Mouse (Mus musculus) CD4-positive, CD25-positive, alpha-beta regulatory T cell, adult 4 months (primary cell): Measurements from ENCODE around the gene Snx9. TPM values are rescaled to one million over a fixed set of nuclear protein-coding genes. Genes with fewer than 3 reads are reported as not detected.

Experiments
- ATAC-seq: one replicate; pipeline ENCODE4 v1.8.0; 2017
- polyA plus RNA-seq, 2 experiments: library from polyadenylated mRNA; unstranded; fragments of 100-300 nt; shearing (Covaris generic); gene quantifications; one replicate each; pipeline ENCODE4 v1.2.1; 2017

Snx9 gene
- polyA plus RNA-seq: 1 to 10 TPM; 4.3 to 4.9 TPM

DNA sequence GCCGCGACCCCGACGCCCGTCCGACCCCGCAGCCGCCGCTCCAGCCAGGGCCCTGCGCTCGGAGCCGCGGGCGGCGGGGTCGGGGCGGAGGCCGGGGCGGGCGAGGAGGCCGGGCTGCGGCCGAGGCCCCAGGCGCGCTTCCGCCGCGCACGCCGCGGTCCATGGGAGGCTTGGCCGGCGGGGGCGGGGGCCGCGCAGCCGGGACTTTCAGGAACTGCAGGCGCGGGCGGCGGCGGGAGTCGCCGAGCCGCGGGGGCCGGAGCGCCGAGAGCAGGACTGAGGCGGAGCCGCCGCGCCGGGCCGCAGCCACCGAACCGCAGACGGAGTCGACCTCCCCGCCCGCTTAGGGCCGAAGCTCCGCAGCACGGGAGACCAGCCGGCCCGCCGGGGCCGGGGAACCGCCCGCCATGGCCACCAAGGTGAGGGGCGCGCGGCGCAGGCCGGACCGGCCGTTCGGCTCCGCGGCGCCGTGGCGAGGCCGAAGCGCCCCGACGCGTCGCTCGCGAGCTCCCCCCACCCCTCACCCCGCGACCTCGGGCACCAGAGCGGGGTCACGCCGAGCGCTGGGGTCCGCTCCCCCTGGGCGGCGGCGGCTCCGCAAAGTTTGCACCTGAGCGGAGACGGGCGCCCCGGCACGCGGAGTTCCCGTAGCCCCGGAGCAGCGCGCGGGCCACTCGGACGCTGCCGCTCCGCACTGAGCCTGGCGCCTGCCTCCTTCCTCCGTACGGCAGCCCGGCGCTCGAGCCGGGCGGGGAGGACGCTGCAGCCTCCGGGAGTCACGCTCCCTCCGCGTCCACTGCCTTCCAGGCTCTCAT is at the start of gene Snx9:
Gene Snx9 (plus strand): TSS at position 202 of the 815 bp plus-strand sequence.
- peak; percentile 63 for ATAC-seq

DNA sequence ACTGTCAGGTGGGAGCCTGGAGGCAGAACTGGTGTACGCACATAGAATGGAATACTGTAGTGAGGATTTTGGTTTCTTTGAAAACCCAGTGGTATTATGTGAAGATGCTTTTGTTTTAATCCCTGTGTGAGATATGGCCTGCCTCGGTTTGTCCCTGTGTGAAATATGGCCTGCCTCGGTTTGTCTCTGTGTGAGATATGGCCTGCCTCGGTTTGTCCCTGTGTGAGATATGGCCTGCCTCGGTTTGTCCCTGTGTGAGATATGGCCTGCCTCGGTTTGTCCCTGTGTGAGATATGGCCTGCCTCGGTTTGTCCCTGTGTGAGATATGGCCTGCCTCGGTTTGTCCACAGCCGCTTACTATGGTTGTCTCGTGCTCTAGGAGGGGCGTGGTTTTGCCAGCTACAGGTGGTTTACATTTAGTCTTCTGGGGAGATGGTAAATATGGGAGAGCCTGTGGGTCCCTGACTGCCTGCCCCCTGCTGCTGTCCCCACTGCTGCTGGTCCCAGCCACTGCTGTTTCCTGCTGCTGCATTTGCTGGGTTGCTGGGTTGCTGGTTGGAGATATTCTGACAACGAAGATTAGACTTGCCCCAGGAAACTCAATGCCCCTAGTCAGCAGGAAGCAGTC is 48.9 kb upstream of the Snx9 start:
- ATAC-seq: no peak

DNA sequence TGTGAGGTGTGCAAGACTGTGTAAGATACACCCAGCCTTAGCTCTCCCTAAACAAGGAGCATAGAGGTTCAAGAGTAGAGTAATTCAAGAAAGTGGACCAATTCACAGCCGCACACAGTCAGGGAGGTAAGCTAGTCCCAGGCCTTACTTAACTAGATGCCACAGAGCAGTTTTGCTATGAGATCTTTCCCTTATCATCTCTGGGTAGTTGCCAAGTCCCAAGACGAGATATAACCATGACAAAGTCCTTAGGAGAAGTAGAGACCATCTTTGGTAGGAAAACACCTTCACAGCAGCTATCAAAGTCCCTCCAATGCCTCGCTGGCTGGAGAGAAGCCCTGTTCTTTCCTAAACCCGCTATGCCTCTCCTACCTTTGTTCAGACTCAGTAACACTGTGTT is 47.5 kb upstream of the Snx9 start:
- no peak for ATAC-seq

DNA sequence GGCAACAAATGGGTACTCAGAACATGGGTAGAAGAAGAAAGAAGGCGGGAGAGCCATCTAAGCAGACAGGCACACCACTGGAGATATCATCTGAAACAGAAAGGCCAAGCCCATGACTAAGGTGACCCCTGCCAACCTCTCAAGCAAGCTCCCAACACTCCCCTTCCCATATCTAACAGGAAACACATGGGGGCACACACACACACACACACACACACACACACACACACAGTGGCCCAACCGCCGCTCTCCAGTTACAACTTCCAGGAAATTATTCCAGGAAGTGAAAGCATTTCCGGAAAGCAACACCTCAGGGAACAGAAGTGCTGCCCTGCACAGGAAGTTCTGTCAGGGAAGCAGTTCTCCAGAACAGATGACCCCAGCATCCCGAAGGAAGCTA is 46.9 kb upstream of the Snx9 start:
- ATAC-seq: no peak

DNA sequence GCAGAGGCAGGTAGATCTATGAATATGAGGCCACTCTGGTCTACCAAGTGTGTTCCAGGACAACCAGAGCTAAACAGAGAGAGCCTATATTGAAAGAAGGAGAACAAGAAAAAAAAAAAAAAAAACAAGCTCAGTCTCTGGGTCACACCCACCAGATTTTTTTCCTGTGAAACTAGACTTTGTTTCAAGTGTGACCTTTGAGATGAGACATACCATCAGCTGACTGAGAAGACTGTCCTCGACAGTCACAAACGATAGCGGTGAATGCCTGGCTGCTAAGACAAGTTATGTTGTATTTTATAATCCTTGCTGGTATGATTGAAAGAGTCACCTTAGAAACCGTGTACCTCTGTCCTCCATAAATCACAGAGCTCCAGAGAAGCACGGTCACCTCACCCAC is 45.8 kb upstream of the Snx9 start:
- ATAC-seq: no peak

DNA sequence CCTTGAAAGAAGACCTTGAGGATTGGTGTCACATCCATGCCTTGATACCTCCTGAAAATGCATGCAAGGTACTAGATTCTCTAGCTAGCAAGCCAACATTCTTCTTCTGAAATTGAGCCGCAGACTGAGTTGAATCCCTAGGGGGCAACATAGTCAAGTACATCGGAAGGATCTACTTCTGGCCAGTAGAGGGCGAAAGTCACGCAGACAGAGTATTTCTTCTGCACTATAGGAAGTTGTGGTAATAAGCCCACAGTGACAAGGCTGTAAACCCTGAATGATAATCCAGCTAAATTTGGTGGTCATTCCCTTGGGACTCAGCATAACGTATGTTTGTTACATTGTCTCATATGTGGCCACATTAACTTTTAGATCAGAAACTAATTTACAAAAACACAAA is 45.3 kb upstream of the Snx9 start:
- peak; percentile 93 for ATAC-seq

DNA sequence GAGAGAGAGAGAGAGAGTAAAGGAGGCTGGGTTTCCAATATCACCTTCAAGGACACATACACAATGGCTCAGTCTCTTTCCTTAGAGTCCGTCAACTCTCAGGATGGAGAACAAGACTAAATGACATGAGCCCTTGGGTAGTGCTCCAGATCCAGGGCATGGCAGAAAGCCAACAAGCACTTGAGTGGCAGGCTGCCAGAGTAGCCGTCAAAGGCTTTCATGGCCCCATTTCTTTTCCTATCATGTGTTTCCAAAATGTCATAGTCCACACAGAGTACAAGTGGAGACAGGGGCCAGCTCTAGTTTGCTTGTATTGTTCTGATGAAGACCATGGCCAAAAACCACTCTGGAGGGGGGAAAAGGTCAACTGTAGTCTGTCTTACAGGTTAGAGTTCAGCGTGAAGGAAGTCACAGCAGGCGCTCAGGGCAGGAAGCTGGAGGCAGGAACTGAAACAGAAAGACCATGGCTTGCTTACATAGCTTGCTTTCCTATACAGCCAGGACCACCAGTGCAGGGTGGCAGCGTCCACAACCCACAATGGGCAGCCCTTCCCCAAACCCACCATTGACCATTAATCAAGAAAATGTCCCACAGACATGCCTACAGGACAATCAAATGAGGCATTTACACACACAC is 43.9 kb upstream of the Snx9 start:
- no peak for ATAC-seq

DNA sequence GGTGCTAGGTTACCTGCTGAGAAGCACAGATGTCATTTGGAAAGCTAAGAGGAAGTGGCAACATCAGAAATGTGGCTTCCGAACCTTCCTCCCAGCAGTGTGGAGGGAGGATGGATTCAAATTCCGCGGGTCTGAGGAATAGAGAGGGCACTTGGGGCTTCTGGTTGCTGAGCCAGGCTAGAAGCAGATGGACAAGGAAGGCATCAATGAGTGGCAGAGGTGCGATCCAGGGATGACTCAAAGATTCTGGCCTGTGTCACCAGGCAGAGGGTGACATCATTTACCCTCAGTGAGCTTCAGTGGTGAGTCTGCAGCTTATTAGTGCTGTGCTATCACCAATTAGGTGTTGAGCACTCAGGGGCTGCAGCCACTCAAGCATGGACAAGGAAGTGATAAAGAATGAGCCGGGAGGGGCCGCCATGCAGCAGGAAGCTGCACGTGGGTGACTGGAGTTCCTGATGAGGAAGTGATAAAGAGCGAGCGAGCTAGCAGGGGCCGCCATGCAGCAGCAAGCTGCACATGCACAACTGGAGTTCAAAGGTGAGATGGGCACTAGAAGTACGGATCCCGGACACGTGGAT is 42.8 kb upstream of the Snx9 start:
- peak; percentile 14 for ATAC-seq

DNA sequence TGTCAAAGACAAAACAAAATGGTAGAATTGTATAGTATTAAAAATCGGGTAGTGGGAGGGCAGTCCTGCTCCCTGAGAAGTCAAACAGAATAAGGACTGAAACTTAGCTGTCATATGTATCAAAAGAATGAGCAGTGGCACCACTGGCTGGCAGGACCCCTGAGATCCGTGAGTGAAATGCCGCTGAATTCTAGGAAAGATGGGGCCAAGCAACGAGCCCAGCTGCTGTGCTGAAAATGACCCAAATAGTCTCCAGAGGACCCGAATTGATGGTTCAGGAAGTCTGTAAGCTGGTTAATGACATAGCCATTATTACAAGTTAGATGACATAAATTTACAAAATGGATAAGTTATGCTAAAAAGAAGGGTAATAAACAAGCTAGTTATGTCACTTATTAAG is 42.2 kb upstream of the Snx9 start:
- no peak for ATAC-seq

DNA sequence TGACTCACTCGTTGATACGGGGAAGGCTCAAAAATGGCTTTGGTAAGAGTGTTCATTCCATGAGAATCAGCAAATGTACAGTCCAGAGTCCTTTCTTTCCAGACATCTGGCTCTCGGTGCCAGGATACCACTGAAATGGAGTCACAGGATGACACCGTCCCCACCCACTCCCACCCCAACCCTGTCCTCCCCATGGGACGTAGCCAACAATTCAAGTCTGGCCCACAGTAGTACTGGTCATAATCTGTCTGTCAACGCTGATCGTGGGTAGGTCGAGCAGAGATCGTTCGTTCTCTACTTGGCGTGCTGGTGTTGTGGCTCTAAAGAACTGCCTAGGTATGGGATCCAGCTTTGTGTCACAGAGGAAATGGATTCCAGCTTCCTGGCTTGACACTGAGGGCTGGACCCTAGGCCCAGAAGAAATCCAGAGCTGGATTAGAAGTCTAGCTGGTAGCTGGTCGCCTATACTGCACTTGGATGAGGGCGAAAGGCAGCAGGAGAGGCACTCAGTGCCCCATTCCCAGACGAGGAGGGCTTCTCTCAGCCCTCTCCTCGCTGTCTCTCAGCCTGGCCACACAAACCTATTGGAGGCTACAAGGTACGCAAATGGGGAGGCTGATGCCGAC is 41.6 kb upstream of the Snx9 start:
- ATAC-seq: no peak

DNA sequence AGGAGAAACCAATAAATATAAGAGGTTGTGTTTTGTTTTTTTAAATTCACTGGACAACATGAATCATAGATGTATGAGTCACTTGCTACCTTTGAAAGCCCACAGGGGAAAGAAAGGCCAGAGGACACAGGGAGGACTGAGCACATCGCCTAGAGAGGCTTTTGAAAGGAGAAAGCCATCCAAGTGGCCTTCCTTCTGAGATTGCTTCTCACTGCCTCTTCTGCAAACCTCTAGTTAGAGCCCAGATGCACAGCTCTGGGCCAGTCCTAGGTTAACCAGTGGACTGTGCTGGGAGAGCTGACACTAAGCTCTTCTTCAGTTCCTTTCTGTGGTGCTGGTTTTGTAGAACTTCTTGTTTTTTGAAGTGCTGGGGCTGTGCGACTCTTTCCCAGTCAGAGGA is 40.9 kb upstream of the Snx9 start:
- ATAC-seq: no peak

DNA sequence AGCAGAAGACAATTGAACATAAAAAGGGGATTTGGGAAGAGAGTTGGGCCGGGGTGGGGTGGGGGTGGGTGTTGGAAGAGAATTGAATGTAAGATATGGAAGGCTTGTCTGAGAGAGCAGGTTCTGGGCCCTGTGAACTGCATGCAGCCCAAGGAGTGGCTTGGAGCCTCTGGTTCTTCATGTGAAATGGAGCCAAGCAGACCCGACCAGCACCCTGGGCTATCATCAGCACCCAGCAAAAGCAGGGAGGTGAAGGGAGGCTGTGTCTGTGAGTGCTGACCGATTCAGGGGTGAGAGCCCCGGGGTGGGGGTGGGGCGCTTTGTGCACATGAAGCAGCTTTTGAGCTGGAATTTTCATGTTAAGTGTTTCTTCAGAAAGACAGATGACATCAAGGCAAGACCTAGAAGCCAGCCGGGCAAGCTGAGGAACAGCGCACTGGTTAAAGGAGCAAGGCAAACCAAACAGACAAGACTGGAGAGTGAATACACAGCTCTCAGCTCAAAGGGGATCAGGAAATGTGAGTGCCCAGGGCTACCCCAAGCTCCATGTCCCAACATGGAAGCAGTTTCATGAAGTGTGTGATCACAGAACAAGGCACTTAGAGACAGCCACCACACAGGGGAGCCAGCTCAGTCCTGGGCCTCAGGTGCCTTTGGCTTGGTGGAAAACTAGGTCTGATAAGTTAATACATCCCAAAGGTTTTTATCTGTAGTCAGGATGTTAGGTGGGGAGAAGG is 40.1 kb upstream of the Snx9 start:
- ATAC-seq: no peak

DNA sequence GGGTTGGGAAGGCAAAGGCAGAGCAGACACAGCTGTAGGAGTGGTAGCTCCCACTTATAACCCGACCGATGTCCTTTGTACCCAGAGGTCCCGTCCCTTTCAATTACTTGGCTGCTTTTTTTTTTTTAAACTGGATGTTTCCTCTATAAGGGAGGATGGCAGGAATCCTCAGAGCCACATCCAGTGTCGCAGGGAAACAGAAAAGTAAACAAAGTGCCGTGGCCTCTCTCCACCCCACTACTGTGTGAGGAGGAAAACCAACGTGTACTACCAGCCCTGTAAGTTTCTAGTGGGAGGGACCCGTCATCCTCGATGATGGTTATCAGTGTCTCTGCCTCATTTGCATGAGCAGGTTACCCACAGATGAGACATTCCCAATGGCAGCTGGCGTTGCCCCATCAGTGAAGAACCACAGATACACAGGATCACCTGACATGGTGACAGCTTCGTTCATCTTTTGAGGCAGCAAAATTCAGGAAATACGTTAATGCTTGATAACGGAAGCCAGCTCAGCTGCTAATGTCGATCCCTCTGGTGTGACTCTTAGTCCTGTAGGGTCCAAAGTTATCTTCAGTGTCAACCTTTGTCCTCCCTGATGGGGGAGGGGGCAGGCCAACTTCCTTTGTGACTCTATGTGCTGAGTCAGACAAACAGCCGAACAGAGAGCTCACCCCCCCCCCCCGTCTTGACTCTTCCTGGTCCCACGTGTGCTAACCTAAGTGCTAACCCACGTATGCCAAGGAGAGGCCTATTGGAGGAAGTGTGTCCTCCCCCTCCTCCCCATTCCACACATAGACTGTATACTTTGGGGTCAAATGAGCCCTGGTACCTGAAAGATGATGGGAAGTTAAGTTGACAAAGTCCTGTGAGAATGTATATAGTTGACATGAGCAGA is 39.1 kb upstream of the Snx9 start:
- peak; percentile 27 for ATAC-seq

DNA sequence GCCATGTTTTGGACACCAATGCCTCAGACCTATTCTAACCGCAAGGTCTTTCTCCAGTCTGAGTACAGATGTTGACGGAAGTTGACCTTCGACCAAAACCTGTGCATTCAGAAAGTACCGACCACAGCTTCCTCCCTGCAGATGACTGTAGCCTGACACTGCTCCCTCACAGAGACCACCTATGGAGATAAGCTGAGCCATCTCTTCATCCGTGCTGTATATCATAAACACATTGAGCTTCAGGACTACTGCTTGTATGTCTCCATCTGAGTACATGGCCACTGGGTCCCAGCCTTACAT is 38.5 kb upstream of the Snx9 start:
- ATAC-seq: peak; percentile 12

DNA sequence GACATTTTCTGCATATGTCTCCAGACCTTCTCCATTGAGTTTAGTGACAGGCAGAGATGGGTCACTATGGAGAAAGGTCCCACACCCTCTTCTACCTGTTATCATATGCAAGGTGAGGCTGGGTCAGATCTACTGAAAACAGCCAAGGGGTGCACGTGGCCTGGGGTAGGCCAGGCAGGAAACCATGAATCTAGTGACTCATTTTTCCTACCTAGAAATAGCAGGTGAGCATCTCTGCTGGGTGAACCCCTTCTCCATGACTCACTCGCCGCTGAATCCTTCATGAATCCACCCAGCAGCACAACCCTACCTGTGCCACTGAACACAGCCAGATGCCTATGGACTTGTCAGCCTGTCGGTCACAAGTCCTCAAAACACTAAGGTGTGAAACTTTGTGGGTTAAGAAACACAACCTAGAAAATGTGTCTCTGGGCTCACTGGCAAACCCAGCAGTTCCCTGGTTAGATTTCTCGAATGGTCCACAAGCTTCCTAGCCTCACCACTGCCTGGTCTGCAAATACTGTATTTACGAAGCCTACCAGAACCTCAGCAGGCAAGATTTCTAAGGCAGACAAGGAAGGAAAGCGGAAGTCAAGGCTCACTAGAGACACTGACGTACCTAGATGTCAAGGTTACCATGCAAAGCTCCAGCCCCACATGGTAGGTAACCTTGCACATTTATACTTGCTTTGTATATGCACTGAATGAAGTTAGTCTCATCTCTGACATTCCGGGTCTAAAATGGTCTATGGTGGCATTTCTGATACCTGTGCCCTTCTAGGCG is 37.7 kb upstream of the Snx9 start:
- ATAC-seq: peak; percentile 25

DNA sequence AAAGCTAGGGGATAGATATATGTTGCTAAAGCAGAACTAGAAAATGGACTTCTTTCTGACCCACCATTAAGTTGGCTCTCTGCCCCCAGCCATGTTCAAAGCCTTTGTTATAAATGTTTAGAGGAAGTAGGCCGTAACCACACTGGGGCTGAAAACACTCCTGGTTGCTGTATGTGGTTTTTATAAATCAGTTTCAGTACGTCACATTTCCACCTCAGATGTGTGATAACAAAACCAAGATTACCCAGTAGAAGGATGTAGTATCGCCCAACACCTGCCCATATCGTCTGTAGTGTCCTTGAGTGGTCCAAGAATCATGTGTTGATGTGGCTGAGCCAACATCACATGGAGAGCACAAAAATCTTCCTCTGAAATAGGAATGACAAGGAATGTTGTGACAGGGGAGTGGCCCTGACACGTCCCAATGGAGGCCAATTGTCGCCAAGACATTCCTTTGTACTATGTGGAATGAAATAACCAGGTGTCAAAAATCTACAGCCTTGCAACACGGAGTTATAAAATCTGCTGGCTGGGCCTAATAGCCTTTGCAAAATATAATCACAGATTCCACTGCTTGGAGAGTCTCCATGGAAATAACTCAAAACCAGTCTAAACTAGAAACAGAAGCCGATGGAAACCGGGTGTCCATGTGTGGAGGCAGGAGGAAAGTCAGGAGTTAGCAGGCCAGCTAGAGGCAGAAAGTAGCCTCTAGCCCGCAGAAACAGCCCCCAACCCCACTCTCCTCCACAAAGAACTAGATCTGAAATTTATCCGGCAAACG is 36.6 kb upstream of the Snx9 start:
- peak; percentile 60 for ATAC-seq

DNA sequence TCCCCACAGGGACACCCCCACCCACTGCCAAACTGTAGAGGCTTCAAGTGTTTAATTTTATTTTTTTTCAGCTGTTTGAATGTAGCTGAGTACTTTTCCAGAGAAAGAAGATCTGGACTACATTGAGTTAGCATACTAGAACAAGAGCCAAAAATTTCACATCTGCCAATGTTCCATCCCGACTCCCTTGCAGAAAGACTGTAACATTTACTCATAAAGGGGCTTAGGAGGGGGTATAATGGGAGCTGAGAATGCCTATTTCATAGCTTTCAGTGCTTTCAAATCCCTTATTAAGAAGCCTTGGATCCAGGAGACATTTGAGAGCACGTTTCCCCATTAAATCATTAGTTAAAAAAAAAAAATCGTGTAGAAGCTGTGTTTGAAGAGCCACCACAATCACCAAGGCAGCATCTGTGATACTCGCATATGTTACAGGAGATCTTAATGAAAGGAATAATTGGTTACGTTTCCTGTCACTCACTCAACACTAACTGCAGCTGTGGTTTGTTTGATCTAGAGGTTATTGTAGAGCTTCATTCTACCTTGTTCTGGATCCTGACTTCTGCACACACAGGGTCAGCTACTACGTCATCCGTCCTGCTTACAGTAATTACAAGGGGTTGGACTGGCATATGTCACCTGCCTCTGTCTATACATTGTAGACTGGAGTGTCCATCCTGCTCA is 35.8 kb upstream of the Snx9 start:
- peak; percentile 67 for ATAC-seq

DNA sequence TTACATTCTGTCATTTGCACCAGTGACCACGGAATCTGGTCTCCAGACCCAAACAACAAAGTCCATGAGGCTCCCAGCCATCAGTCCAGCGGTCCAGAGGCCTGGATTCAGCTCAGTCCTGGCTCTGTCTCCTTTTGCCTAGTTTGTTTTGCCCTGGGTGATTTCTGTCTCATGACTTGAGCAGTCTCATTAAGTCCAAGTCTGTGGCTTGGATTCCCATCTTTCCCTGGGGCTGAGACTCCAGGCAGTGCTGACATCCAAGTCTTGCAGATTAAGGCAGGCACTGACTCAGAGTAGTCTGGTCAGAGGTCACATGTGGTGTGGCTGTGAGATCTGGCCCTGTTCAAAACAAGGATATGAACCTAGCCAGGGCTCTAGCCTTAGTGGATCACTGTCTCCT is 35.2 kb upstream of the Snx9 start:
- no peak for ATAC-seq

DNA sequence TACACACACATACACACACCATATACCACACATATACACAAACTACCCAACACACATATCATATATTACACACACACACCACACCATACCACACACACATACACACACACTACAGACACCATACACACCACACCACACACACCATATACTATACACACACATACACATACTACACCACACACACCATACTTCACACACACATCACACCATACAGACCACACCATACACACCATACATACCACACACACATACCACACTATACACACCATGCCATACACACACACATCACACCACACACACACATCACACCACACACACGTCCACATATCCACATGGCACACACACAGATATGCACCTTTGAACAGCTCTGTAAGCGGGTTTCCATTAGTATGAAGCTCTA is 34.3 kb upstream of the Snx9 start:
- no peak for ATAC-seq
